Mouse (Mus musculus) heart, adult 2 months (tissue): Measurements from ENCODE around the gene Pom121l2. TPM values are rescaled to one million over a fixed set of nuclear protein-coding genes. Genes with fewer than 3 reads are reported as not detected.

Source experiments
- DNase-seq, 2 experiments: peaks; one replicate each; pipeline ENCODE4 v3.0.0; 2021
- H3K27ac ChIP-seq: fragments of 200-600 bp; 2 replicates; pipeline ENCODE4 v1.8.1; 2022
- H3K27me3 ChIP-seq: fragments of 200-500 bp; 2 replicates; pipeline ENCODE4 v1.6.1; 2012; ENCODE audit warnings: mild to moderate bottlenecking, low read length, inconsistent platforms, mixed read lengths; ENCODE audit not compliant: control insufficient read depth, insufficient read depth
- H3K36me3 ChIP-seq: fragments of 200-500 bp; 2 replicates; pipeline ENCODE4 v1.6.1; 2012; ENCODE audit warnings: low read length, inconsistent platforms; ENCODE audit not compliant: control insufficient read depth, insufficient read depth
- H3K4me1 ChIP-seq: fragments of 200-500 bp; 2 replicates; pipeline ENCODE4 v1.6.1; 2011; ENCODE audit warnings: low read length; ENCODE audit not compliant: control insufficient read depth, insufficient read depth
- H3K4me3 ChIP-seq: fragments of 200-600 bp; 2 replicates; pipeline ENCODE4 v1.8.1; 2022
- H3K79me2 ChIP-seq: fragments of 200-500 bp; replicated peaks from 2 replicates; pipeline ENCODE4 v1.6.1; 2012; ENCODE audit warnings: mild to moderate bottlenecking, inconsistent platforms, low read length, moderate library complexity, mixed read lengths; ENCODE audit not compliant: control insufficient read depth, insufficient read depth
- H3K9ac ChIP-seq: fragments of 200-500 bp; 2 replicates; pipeline ENCODE4 v1.6.1; 2012; ENCODE audit warnings: low read depth, mild to moderate bottlenecking, control low read depth, inconsistent platforms, low read length, mixed read lengths
- CTCF ChIP-seq: fragments of 200-600 bp; IDR thresholded peaks from 2 replicates; pipeline ENCODE4 v1.8.1; 2022; ENCODE audit warnings: antibody characterized with exemption, mild to moderate bottlenecking, moderate library complexity
- EP300 ChIP-seq: fragments of 200-500 bp; IDR thresholded peaks from 2 replicates; pipeline ENCODE4 v1.6.1; 2011; ENCODE audit warnings: low read depth, low read length, control low read depth; ENCODE audit not compliant: insufficient read depth
- POLR2A ChIP-seq: fragments of 200-500 bp; IDR thresholded peaks from 2 replicates; pipeline ENCODE4 v1.6.1; 2011; ENCODE audit warnings: mild to moderate bottlenecking, low read depth, low read length, control low read depth; ENCODE audit not compliant: insufficient read depth
- WGBS: fragments of 180-500 bp; shearing (Covaris S2); methylation state at CpG from one replicate; pipeline ENCODE4 v1.1.7; 2018; 5-methylcytosine and 5-hydroxymethylcytosine counted together
- intact Hi-C: fragments of 180-260 bp; cut with DNase I; formaldehyde crosslinking; loops from one replicate; pipeline ENCODE4 v1.15.1; 2025
- polyA plus RNA-seq: library from polyadenylated mRNA; depleted of rRNA; stranded (reverse); fragments of >200 nt; gene quantifications from 2 replicates; pipeline ENCODE4 v1.2.3, GENCODE M21; 2012
- total RNA-seq, 2 experiments: library from RNA; stranded (reverse); gene quantifications; 2 replicates each; pipeline ENCODE4 v1.2.3; 2021

Gene Pom121l2
- total and polyA plus RNA-seq, 3 experiments: 0.06 TPM; not detected in 2

- H3K27me3 ChIP-seq: no peaks in the 10 kb centered on the region
- H3K4me3 ChIP-seq: no peak overlapping the region
- WGBS: 28% methylated on average over 17 of the region's 17 CpGs
- intact Hi-C loops: no loop called here
- no peak overlapping the region for H3K9ac ChIP-seq
- peaks cover 4% of the 10 kb centered on the region for H3K4me1 ChIP-seq
- H3K36me3 ChIP-seq: no peaks in the 10 kb centered on the region
- DNase-seq: peak; percentile 58 to 61
- H3K79me2 ChIP-seq: no peaks in the 10 kb centered on the region
- no peak overlapping the region for H3K27ac ChIP-seq
- TF ChIP-seq POLR2A: no peak
- TF ChIP-seq CTCF: no peak
- no peak for TF ChIP-seq EP300
These were observed 44.0 kb upstream of the Pom121l2 start for GRCm38 (mm10) chr13:21936968-21937367.

GRCm38 (mm10) chr13:21940213-21940612 is 40.8 kb upstream of the Pom121l2 start:
- Histone ChIP-seq H3K9ac (no peak overlapping the region), H3K27ac (peak overlapping the region; percentile 38), H3K27me3 (no peaks in the 10 kb centered on the region), H3K79me2 (no peaks in the 10 kb centered on the region), H3K4me3 (peak overlapping the region; percentile 48), H3K36me3 (no peaks in the 10 kb centered on the region), H3K4me1 (peaks cover 3% of the 10 kb centered on the region)
- under 1% methylated on average over 19 of the region's 19 CpGs for whole genome bisulfite sequencing
- intact Hi-C loops: loop anchor here (2.0 to 10.0 kb wide), 7 partner anchors 21 to 1495 kb away; partner anchors contain the start of gene Zfp322a
- DNase-seq: peak; percentile 88 to 89
- TF ChIP-seq POLR2A (no peak), EP300 (0 out of 2 replicates have a peak, but pooled peaks have one; percentile 64)

GRCm38 (mm10) chr13:21940811-21941321 is 40.1 kb upstream of the Pom121l2 start:
- peak overlapping the region; percentile 38 for H3K27ac ChIP-seq
- peaks cover 4% of the 10 kb centered on the region for H3K4me1 ChIP-seq
- peak overlapping the region; percentile 48 for H3K4me3 ChIP-seq
- TF ChIP-seq EP300: no peak
- no peak for TF ChIP-seq CTCF
- TF ChIP-seq POLR2A: no peak
- DNase-seq: peak; percentile 85 to 88
- WGBS: 2% methylated on average over 16 of the region's 16 CpGs
- intact Hi-C loops: loop anchor here (2.0 to 10.0 kb wide), 7 partner anchors 22 to 1494 kb away; partner anchors contain the start of gene Zfp322a
- H3K27me3 ChIP-seq: no peaks in the 10 kb centered on the region
- H3K79me2 ChIP-seq: no peaks in the 10 kb centered on the region
- H3K36me3 ChIP-seq: no peaks in the 10 kb centered on the region
- H3K9ac ChIP-seq: 0 out of 2 replicates have a peak overlapping the region, but pooled peaks have one; percentile 63

DNA sequence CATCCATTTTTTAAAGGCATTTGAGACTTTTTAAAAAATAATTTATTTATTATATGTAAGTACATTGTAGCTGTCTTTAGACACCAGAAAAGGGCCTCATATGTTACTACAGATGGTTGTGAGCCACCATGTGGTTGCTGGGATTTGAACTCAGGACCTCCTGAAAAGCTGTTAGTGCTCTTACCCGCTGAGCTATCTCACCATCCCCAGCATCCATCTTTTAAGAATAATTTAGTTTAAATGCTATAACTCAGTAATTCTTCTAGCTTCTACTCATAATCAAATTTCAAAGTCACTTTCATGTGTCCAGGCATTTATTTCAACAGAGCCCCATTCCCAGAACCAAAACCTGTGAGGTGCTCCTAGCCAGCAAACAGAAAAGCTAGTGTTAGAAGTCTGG is 37.4 kb upstream of the Pom121l2 start:
- DNase-seq: no peak
- Histone ChIP-seq H3K27me3 (no peaks in the 10 kb centered on the region), H3K9ac (no peak overlapping the region), H3K36me3 (no peaks in the 10 kb centered on the region), H3K27ac (no peak overlapping the region), H3K4me1 (peaks cover 3% of the 10 kb centered on the region; the same call in 1 of the 2 replicates), H3K4me3 (no peak overlapping the region), H3K79me2 (no peaks in the 10 kb centered on the region)
- 90% methylated on average over 1 of the region's 1 CpGs for WGBS
- intact Hi-C loops: loop anchor here (10.0 kb wide), 3 partner anchors 779 to 1491 kb away; partner anchors contain the start of gene Zfp322a
- TF ChIP-seq POLR2A (no peak), EP300 (no peak), CTCF (no peak)

DNA sequence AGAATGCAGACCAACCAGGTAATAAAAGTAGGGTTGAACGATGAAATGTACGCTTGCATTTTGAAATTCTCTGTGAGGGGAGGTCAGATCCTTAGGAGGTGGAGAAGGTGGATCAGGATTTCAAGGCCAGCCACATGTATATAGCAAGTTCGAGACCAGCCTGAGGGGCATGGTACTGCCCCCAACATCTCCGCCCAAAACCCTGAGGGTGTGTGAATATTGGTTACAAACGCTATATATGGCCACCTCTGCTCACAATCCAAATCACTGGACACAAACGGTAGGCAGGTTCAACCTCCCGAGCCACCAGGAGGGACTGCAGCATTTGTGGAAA is 36.4 kb upstream of the Pom121l2 start:
- no peak for DNase-seq
- Histone ChIP-seq H3K9ac (peak overlapping the region; percentile 30; the same call in 1 of the 2 replicates), H3K4me3 (peak overlapping the region; percentile 92), H3K79me2 (no peaks in the 10 kb centered on the region), H3K36me3 (no peaks in the 10 kb centered on the region), H3K4me1 (peaks cover 3% of the 10 kb centered on the region; the same call in 1 of the 2 replicates), H3K27me3 (no peaks in the 10 kb centered on the region), H3K27ac (peak overlapping the region; percentile 65)
- WGBS: 2% methylated on average over 7 of the region's 7 CpGs
- intact Hi-C loops: loop anchor here (10.0 kb wide), 3 partner anchors 780 to 1490 kb away; partner anchors contain the start of gene Zfp322a
- TF ChIP-seq POLR2A: no peak
- TF ChIP-seq EP300: no peak
- TF ChIP-seq CTCF: no peak

DNA sequence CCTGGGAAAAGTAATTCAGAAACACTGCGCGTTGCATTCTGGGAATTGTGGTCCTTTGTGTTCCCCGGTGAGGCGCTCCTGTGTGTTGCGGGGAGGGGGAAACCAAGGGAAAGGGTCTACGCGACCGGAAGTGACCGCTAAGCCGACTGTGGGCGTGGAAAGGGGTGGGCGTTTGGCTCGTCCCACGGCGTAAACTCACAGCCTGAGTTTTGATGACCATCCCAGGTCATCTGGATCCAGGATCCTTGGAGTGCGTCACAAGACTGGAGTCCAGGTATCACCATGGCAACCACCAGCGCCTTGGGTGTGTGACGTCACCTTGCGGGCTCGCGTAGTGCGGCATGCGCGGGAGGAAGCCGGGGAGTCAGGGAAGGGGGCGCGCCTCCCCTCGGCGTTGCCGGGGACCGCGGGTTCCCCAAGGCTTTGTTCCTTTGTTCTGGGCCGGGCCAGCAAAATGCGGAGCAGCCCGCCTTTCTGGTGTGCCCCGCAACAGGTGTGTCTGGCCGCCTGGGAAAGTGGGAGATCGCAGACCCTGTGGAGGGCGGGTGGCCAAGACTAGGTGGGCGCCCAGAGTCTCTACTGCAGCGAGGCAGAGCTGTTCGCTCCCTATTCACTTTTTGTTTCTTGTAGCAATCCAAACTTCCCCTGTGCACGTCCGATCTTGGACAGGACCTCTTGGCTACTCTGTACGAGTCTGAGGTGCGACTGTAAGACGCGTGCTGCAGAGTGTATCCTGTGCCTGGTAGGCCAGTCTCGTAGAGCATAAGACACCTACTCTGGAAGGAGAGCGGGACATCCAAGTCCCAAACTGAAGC is 35.9 kb upstream of the Pom121l2 start, which contains the start of gene Zfp184:
Zfp184 (plus strand) TSS at position 169 of the 815 bp plus-strand sequence.
- intact Hi-C loops: loop anchor here (10.0 kb wide), 3 partner anchors 780 to 1490 kb away; partner anchors contain the start of gene Zfp322a
- under 1% methylated on average over 50 of the region's 50 CpGs for WGBS

More for the DNA sequence above, 35.9 kb upstream of the Pom121l2 start, which contains the start of gene Zfp184:
- no peaks in the 10 kb centered on the region for H3K79me2 ChIP-seq
- no peaks in the 10 kb centered on the region for H3K27me3 ChIP-seq
- H3K9ac ChIP-seq: peak within 1 kb of the TSS; percentile 48
- peak; percentile 83 to 87 for DNase-seq
- H3K4me1 ChIP-seq: peaks cover 3% of the 10 kb centered on the region; the same call in 1 of the 2 replicates
- no peaks in the 10 kb centered on the region for H3K36me3 ChIP-seq
- H3K27ac ChIP-seq: peak within 1 kb of the TSS; percentile 65
- peak within 1 kb of the TSS; percentile 92 for H3K4me3 ChIP-seq
- TF ChIP-seq CTCF: peak; percentile 29
- no peak for TF ChIP-seq POLR2A
